Mouse (Mus musculus) cerebellum, adult 9-10 months (tissue): Measurements from ENCODE around the gene Adck2.

ENCODE experiments used
- DNase-seq: peaks from one replicate; pipeline ENCODE4 v3.0.0; 2022

Adck2 gene

GRCm38 (mm10) chr6:39573791-39574554, at the start of gene Adck2:
Gene Adck2 (plus strand): TSS chr6:39573873.
- DNase-seq, result peak; percentile 83

GRCm38 (mm10) chr6:39526797-39527196, 46.9 kb upstream of the Adck2 start:
- DNase-seq, result no peak

GRCm38 (mm10) chr6:39527337-39527784, 46.3 kb upstream of the Adck2 start:
- no peak for DNase-seq

GRCm38 (mm10) chr6:39527811-39528210, 45.9 kb upstream of the Adck2 start:
- DNase-seq, result no peak

- DNase-seq, result peak; percentile 74
Observed at GRCm38 (mm10) chr6:39528671-39529535, 44.8 kb upstream of the Adck2 start.

GRCm38 (mm10) chr6:39534944-39535343, 38.7 kb upstream of the Adck2 start:
- no peak for DNase-seq

GRCm38 (mm10) chr6:39536621-39537020, 37.1 kb upstream of the Adck2 start:
- no peak for DNase-seq

GRCm38 (mm10) chr6:39537276-39537675, 36.4 kb upstream of the Adck2 start:
- DNase-seq, result no peak

GRCm38 (mm10) chr6:39538227-39538626, 35.4 kb upstream of the Adck2 start:
- no peak for DNase-seq

- DNase-seq, result no peak
Observed at GRCm38 (mm10) chr6:39539679-39540155, 34.0 kb upstream of the Adck2 start.

- no peak for DNase-seq
Observed at GRCm38 (mm10) chr6:39540563-39540962, 33.1 kb upstream of the Adck2 start.

GRCm38 (mm10) chr6:39542631-39543597, 30.8 kb upstream of the Adck2 start:
- DNase-seq, result no peak

- no peak for DNase-seq
Observed at GRCm38 (mm10) chr6:39543769-39544420, 29.8 kb upstream of the Adck2 start.

GRCm38 (mm10) chr6:39545474-39545873, 28.2 kb upstream of the Adck2 start:
- DNase-seq, result no peak

- DNase-seq, result no peak
Observed at GRCm38 (mm10) chr6:39548030-39548429, 25.6 kb upstream of the Adck2 start.

- no peak for DNase-seq
Observed at GRCm38 (mm10) chr6:39551981-39552636, 21.6 kb upstream of the Adck2 start.

GRCm38 (mm10) chr6:39554888-39555647, 18.6 kb upstream of the Adck2 start:
- DNase-seq, result no peak

- no peak for DNase-seq
Observed at GRCm38 (mm10) chr6:39555648-39555945, 18.1 kb upstream of the Adck2 start.

- DNase-seq, result no peak
Observed at GRCm38 (mm10) chr6:39556900-39557659, 16.6 kb upstream of the Adck2 start.

- peak; percentile 68 for DNase-seq
Observed at GRCm38 (mm10) chr6:39557723-39558261, 15.9 kb upstream of the Adck2 start, which contains the start of gene Dennd2a. Gene Dennd2a (minus strand): TSS chr6:39557867.
